Mouse (Mus musculus) ES-E14 (cell line): Measurements from ENCODE around the gene Vmn1r88. TPM values are rescaled to one million over a fixed set of nuclear protein-coding genes. Genes with fewer than 3 reads are reported as not detected.

ENCODE experiments used
- DNase-seq: peaks from one replicate; pipeline ENCODE4 v3.0.0-alpha.2; 2013; ENCODE audit warnings: low read depth, low spot score
- H3K27ac ChIP-seq: 2 replicates; pipeline ENCODE4 v1.5.1; 2012; ENCODE audit warnings: low read depth, mild to moderate bottlenecking, low read length, moderate library complexity, mixed read lengths; ENCODE audit not compliant: poor library complexity, insufficient read depth, severe bottlenecking
- H3K36me3 ChIP-seq: 2 replicates; pipeline ENCODE4 v1.6.1; 2012; ENCODE audit warnings: mild to moderate bottlenecking, low read length, moderate library complexity, mixed read lengths; ENCODE audit not compliant: control insufficient read depth, poor library complexity, insufficient read depth, severe bottlenecking
- H3K4me1 ChIP-seq, 2 experiments: fragments of 150-350 bp in 1 of 2; sonication (generic) in 1 of 2; 2 replicates each; pipeline ENCODE4 v1.6.1; 2012; ENCODE audit warnings: low read length in 2 of 2, mild to moderate bottlenecking in 1 of 2, mixed read lengths in 1 of 2; ENCODE audit not compliant: control insufficient read depth in 2 of 2, insufficient read depth in 2 of 2, poor library complexity in 1 of 2
- H3K4me3 ChIP-seq, 2 experiments: fragments of 150-350 bp in 1 of 2; sonication (generic) in 1 of 2; 2 replicates each; pipeline ENCODE4 v1.5.1; 2012; ENCODE audit warnings: low read length in 2 of 2, low read depth in 1 of 2, mild to moderate bottlenecking in 1 of 2, mixed read lengths in 1 of 2; ENCODE audit not compliant: insufficient read depth in 1 of 2, poor library complexity in 1 of 2, severe bottlenecking in 1 of 2
- H3K9ac ChIP-seq: 2 replicates; pipeline ENCODE4 v1.6.1; 2012; ENCODE audit warnings: low read depth, mild to moderate bottlenecking, low read length, mixed read lengths; ENCODE audit not compliant: poor library complexity, insufficient read depth, severe bottlenecking
- H3K9me3 ChIP-seq: fragments of 150-350 bp; sonication (generic); 2 replicates; pipeline ENCODE4 v1.6.1; 2012; ENCODE audit warnings: low read depth, mild to moderate bottlenecking, low read length; ENCODE audit not compliant: control insufficient read depth, insufficient read depth
- CHD2 ChIP-seq: IDR thresholded peaks from 2 replicates; pipeline ENCODE4 v1.6.1; 2014; ENCODE audit warnings: mild to moderate bottlenecking, low read depth, low read length, inconsistent platforms
- HCFC1 ChIP-seq: IDR thresholded peaks from 2 replicates; pipeline ENCODE4 v1.6.1; 2012; ENCODE audit warnings: low read length, inconsistent platforms, borderline replicate concordance; ENCODE audit not compliant: insufficient read depth
- MAFK ChIP-seq: IDR thresholded peaks from 2 replicates; pipeline ENCODE4 v1.6.1; 2014; ENCODE audit warnings: mild to moderate bottlenecking, low read depth, low read length, inconsistent platforms; ENCODE audit not compliant: insufficient read depth
- ZC3H11A ChIP-seq: IDR thresholded peaks from 2 replicates; pipeline ENCODE4 v1.6.1; 2012; ENCODE audit warnings: low read depth, mild to moderate bottlenecking, inconsistent platforms, low read length, borderline replicate concordance
- ZNF384 ChIP-seq: IDR thresholded peaks from 2 replicates; pipeline ENCODE4 v1.6.1; 2012; ENCODE audit warnings: low read depth, low read length, inconsistent platforms
- in situ Hi-C, 2 experiments: fragments of 600-800 bp; cut with MboI; formaldehyde crosslinking; loops; one replicate each; pipeline ENCODE4 v1.15.1; 2025; ENCODE audit warnings: low sequenced_read_pairs in 2 of 2, inconsistent platforms in 1 of 2; ENCODE audit not compliant: unreplicated experiment in 2 of 2
- total RNA-seq: library from RNA; depleted of rRNA; stranded (reverse); fragments of 300-350 nt; gene quantifications from 2 replicates; pipeline ENCODE4 v1.2.3, GENCODE M21; 2012; rRNA removed

Vmn1r88 gene
- total RNA-seq, 1 experiment, result 0.04 TPM

GRCm38 (mm10) chr7:13140057-13140456, 19.3 kb upstream of the Vmn1r88 start, which contains the start of gene Vmn1r87:
Gene Vmn1r87 (minus strand): TSS chr7:13140157.
- in situ Hi-C loops, result no loop called here
- Histone ChIP-seq H3K36me3 (no peaks in the 10 kb centered on the region), H3K27ac (no peak within 1 kb of the TSS), H3K4me3 (no peak within 1 kb of the TSS), H3K9me3 (no peaks in the 10 kb centered on the region), H3K4me1 (no peaks in the 10 kb centered on the region), H3K9ac (no peak within 1 kb of the TSS)
- TF ChIP-seq MAFK, result no peak
- TF ChIP-seq HCFC1, result no peak
- no peak for TF ChIP-seq ZNF384
- TF ChIP-seq ZC3H11A, result no peak
- no peak for TF ChIP-seq CHD2
- no peak for DNase-seq

DNA sequence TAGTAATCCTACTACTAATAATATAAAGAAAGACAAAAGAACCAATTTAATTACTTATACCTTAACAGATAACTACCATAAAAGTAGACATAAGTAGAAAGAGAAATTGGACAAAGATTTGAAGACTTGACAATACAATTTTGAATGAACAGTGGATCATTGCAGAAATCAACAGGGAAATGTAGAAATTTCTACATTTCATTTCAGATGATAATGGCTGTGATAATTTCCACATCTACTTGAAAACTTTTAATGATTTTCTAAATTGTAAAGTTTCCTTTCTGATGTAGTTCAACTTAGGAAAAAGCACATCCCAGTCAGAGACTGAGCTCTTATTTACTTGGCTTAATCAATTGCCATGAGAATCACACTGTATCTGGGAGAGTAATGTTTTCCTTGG, 53.4 kb downstream of the Vmn1r88 start, which contains the start of gene Vmn1r89:
Gene Vmn1r89 (plus strand): TSS at position 301 of the 400 bp plus-strand sequence.
- H3K4me1 ChIP-seq, result no peaks in the 10 kb centered on the region
- DNase-seq, result no peak
- no peaks in the 10 kb centered on the region for H3K9me3 ChIP-seq
- H3K4me3 ChIP-seq, result no peak within 1 kb of the TSS
- no peak for TF ChIP-seq ZC3H11A
- no peak for TF ChIP-seq CHD2
- no peak for TF ChIP-seq MAFK
- no peak for TF ChIP-seq ZNF384
- TF ChIP-seq HCFC1, result no peak
- no peaks in the 10 kb centered on the region for H3K36me3 ChIP-seq
- no peak within 1 kb of the TSS for H3K9ac ChIP-seq
- in situ Hi-C loops, result no loop called here
- H3K27ac ChIP-seq, result no peak within 1 kb of the TSS

Other genes with a start within 250 kb of the Vmn1r88 start
- 3,358 and 4,390 TPM in 2 replicates for gene Rps5, start 237.3 kb upstream of the Vmn1r88 start, total RNA-seq
- gene Rnf225, start 232.2 kb upstream of the Vmn1r88 start, total RNA-seq, result 4.4 and 6.9 TPM in 2 replicates
- gene Zfp324, start 193.7 kb upstream of the Vmn1r88 start, total RNA-seq, result 4.7 and 5.6 TPM in 2 replicates
- 6.4 and 7.3 TPM in 2 replicates for gene Zfp446, start 181.7 kb upstream of the Vmn1r88 start, total RNA-seq
- 0.45 and 0.69 TPM in 2 replicates for gene Slc27a5, start 161.4 kb upstream of the Vmn1r88 start, total RNA-seq
- gene Trim28, start 160.5 kb upstream of the Vmn1r88 start, total RNA-seq, result 2,698 and 2,854 TPM in 2 replicates
- gene Zbtb45, start 149.5 kb upstream of the Vmn1r88 start, total RNA-seq, result 23.7 and 26.7 TPM in 2 replicates
- gene Chmp2a, start 124.8 kb upstream of the Vmn1r88 start, total RNA-seq, result 103 and 143 TPM in 2 replicates
- gene Ube2m, start 121.3 kb upstream of the Vmn1r88 start, total RNA-seq, result 73.8 and 92.8 TPM in 2 replicates
- gene Mzf1, start 104.8 kb upstream of the Vmn1r88 start, total RNA-seq, result 3.2 and 3.8 TPM in 2 replicates
- not detected in 2 replicates for gene Vmn1r85, start 64.4 kb upstream of the Vmn1r88 start, total RNA-seq
- gene Vmn1r86, start 39.7 kb upstream of the Vmn1r88 start, total RNA-seq, result not detected in 2 replicates
- not detected in 2 replicates for gene Vmn1r87, start 19.4 kb upstream of the Vmn1r88 start, total RNA-seq
- gene Vmn1r89, start 53.5 kb downstream of the Vmn1r88 start, total RNA-seq, result not detected in 2 replicates
- gene Lig1, start 117.7 kb downstream of the Vmn1r88 start, total RNA-seq, result 88.5 and 92.2 TPM in 2 replicates
- gene Zswim9, start 119.2 kb downstream of the Vmn1r88 start, total RNA-seq, result 5.1 and 5.7 TPM in 2 replicates
- 1.5 and 2.9 TPM in 2 replicates for gene Pla2g4c, start 165.1 kb downstream of the Vmn1r88 start, total RNA-seq
- not detected in 2 replicates for gene Cabp5, start 238.6 kb downstream of the Vmn1r88 start, total RNA-seq